Mouse (Mus musculus) kidney, postnatal 25 days (tissue): ENCODE results near the gene Kctd18.
"Not testable (repeated sequence)": the region's sequence is repeated elsewhere in the genome, so short reads cannot be mapped to it uniquely, and the experiment has no call there.

ENCODE experiments used
- DNase-seq, 2 experiments: peaks; one replicate each; pipeline ENCODE4 v3.0.0; 2021; ENCODE audit warnings: mixed read lengths in 2 of 2

The Kctd18 gene

DNA sequence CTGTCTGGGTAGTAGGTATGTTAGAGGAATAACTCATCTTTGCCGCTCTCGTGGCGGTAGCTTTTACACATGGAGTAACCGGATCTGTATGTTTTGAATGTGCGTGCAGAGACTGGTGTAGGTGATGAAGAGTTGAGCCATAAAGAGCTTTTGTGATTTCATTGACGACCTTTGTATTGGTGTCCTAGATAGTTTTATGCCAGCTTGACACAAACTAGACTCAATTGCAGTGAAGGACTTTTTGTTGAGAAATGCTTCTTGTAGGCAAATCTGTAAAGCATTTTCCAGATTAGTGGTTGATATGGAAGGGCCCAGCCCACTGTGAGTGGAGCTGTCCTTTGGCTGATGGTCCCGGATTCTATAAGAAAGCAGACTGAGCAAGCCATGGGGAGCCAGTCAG lies at the start of gene Kctd18:
Gene Kctd18, minus strand, starts transcription at position 101 of the 400 bp plus-strand sequence.
- no peak for DNase-seq

DNA sequence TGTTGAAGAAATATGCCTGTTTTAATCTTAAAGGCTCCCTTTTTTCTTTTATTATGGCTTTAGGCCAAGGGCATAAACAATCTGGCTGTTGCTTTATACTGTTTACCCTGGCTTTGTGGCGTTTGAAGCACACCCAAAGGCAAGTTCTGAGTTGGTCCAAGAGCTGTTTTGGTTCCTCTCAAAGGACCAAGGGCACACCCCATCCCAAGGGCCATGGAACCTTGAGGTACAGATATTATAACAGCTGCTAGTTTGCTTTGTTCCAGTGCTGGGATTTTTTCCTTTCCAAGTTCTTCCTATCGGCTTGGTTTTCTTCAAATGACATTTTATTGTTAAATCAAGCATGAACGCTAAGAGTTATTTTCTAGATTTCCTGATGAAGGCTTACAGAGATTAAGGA lies 46.9 kb upstream of the Kctd18 start:
- no peak for DNase-seq

DNA sequence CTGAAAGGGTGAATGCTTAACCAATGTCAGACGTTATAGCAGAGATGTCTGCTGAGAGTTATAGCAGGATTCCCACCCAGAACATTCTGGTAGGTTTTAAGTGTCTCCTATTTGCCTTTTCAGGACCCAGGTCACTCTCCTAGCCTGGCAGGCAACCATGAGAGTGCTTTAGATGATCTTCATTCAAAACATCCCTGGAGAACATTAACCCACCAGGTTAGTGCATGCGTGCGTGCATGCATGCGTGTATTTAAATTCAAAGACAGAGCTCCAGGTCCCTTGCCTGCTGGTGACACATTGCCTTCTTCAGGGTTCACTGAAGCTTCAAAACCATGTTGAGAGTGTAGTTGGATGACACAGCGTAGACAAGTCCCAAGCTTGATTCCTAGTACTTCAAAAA lies 46.4 kb upstream of the Kctd18 start:
- peak in 1 of 2 experiments; percentile 5 for DNase-seq

DNA sequence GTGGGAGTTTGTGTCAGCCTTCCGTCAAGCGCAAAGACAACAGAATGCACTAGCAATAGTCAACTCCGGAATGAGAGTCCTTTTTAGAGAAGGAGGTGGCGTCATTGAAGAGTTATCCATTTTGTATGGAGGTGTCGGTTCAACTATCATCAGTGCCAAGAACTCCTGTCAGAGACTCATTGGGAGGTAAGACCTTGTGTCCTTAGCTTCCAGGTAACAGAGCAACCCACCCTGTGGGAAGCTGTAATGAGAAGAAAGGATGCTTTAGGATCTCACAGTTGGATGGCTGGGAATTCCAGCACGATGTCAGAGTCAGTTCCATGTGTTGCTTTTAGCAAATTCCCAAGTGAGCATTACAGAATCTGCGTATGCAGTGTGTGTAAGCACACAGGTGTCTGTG lies 43.4 kb upstream of the Kctd18 start:
- DNase-seq = no peak

DNA sequence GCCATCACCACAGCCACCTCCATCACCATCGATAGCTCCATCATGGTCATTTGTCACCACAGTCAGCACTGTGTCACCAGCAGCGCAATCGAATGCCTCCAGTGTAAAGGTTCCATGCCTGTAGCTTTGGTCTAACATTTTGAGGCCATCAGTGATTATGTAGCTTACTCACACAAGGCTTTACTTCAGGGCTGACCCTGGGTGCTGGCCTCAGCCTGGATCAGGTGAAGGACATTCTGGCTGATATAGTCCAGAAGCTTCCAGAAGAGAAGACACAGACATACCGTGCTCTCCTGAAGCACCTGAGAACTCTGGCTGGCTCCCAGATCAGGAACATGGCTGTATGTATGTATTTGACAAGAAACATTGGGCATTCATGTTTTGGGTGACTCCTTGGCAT lies 40.1 kb upstream of the Kctd18 start:
- no peak for DNase-seq

DNA sequence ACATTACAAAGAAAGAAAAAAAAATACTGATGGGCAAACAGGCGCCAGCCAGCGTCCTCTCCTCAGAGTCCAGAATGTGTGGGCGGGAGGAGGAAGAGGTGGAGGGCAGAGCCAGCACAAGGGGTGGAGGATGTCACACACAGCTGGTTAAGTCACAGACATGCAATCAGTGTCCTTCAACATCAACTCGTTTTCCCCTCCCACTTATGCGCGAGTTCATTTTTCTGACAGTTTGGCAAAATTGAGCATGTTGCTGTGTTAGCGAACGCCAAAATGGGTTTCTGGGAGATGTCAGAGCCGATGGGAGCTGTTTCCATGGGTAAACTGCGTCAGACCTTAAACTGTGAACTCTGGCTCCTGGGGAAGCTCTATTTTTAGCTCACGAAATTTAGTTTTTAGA lies 38.2 kb upstream of the Kctd18 start:
- no peak for DNase-seq

DNA sequence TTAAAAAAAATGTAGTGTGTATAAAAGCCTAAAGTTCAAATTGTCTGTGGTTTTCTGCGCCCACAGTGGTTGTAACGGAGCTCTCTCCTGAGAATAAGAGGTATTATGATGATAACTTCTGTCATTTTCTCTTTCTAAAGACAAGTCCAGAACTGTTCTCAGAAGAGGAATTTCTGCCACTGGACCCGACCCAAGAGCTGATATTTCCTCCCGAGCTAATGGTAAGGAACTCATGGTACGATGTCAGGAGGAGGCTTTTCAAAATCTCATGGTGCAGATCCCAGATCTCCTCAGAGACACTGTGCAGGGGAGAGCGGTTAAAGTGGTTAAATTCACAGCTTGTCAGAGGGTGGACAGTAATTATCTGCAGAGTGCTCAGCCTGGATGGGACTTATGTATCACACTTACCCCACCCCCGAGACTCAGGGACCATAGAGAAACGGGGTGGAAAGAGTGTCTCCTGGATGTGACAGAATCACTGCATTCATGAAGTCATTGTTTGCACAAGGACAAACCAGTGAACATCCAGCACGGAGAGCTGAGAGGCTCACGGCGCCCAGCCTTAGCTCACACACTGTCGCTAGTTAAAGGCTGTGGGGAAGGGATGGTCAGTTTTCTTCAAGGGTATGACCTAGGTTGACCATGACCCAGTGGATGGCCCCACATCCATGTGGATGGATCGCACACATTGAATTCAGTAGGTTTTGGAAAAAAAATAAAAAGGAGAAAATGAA lies 37.5 kb upstream of the Kctd18 start:
- DNase-seq = no peak

DNA sequence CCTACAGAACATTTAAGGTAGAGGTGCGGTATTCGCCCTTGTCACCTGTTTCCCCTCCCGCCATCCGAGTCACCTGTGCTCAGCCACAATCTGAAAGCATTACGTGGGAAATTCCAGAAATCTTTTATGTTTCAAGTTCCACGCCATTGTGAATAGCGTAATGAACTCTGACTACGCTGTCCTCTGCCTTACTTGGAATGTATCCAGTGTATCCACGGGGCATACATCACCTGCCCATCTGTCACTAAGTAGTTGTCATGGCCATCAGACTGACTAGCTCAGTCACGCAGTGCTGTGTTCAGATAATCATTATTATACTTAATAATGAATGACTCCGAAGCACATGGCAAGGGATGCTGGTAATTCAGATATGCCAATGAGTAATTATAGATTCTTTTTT lies 36.8 kb upstream of the Kctd18 start:
- DNase-seq = no peak

DNA sequence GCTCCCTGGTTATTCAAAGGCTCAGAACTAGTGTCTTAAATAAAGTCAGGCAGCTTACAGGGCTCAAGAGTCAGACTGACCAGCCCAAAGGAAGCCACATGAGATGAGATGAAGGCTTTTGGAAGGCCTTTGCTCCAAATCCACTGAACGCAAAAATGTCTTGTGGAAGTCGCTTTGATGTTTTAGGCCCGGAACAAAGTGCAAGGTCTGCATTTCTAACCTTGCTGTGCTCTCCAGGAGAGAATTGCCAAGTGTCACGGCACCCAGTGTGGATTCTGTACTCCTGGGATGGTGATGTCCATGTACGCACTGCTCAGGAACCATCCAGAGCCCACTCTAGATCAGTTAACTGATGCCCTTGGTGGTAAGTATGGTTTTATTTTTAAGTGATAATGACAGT lies 30.4 kb upstream of the Kctd18 start:
- peak; percentile 14 to 46 for DNase-seq

DNA sequence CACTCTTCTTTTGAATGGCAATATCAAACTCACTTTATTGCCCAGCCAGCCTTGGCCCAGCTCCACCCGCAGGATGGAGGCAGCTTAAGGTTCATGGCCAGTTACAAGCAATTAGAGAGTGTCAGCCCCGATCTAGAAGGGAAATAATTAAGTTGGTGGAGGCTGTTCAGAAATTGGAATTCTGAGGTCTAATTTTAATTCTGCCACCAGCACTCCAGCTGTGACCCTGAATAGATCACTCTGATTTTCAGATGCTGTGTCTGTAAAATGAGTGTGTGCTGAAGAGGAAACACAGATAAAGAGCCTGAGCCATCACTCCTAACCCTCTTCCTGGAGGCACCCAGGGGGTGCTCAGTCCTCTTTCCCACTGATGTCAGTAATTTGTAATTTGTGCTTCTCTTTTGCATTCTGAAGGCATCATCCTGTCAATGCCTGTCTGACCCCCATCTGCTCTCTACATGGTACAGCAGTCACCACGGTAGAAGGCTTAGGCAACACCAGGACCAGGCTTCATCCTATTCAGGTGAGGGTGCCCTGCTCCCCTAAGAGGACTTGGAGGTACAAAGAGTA lies 28.1 kb upstream of the Kctd18 start:
- no peak for DNase-seq

DNA sequence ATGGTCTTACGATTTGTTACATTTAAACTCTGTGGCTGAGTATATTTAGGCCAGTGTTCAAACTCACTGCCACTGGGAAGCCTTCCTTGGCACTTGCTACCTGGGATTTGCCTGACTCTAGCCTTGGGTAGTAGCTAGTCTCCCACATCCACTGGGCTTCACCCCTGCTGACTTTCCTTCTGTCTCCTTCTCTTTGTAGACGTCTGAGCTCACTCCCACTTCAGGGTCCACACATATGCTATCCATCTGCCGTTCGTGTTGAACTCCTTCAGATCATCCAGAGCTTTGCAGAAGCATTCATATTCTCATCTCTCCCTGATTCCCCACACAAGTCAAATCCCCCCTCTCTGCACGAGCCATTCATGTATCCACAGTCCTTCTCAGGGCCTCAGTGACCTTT lies 26.8 kb upstream of the Kctd18 start:
- peak in 1 of 2 experiments; percentile 10 for DNase-seq

DNA sequence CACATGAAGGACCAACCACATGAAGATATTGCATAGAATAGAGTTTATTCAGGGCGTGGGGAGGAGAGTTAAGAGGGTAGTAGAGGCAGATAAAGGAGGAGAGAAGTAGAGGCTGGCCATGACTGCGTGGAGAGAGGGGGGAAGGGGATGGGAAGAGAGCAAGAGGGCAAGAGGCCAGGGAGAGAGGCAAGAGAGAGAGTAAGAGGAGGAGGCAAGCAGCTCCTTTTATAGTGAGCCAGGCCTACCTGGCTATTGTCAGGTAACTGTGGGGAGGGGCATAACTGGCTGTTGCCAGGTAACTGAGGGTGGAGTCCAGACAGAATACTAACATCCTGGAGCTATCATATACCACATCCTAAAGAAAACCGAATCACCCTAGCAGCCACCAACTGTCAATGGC lies 26.3 kb upstream of the Kctd18 start:
- peak in 1 of 2 experiments; percentile 11 for DNase-seq

DNA sequence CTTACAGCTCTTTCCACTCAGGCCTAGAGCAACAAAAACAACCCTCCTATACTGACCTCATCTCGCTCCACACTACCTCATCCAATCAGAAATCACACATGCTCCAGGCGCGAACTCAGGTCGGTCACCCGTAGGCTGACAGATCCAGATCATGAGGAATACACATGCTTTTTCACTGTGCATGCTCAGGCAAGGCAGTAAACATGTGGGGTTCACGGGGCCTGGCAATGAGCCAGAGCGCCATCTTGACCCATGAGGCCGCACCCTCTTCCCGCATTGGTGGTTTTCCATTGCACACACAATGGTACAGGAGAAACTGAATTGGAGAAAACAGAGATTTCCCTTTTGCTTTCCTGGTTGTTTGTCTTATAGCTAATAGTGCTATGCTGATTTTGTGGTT lies 18.6 kb upstream of the Kctd18 start:
- DNase-seq = not testable (repeated sequence)

DNA sequence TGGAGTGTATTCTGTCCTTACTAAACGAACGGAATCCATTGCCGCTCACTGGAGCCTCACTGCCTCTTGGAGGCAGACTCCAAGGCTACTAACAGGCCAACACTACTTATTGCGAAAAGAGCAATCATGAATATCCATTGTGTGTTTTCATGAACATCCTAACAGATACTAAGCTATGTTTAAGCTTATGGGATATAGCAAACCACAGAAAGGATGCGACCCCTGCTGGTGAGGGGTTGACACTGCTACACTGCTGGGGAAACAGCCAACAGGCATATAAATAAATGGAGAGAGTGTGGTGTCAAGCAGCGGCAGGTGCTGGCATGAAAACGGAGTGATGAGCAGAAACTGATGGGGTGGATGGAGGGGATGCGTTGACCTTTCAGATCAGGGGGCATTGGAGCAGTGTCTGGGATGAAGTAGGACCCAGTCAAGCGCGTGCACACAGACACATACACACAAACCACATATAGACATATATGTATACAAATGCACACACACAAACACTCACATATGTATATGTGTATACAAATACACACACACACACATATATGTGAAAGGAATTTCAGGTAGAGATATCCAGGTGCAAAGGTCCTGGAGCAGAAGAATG lies 12.5 kb upstream of the Kctd18 start:
- DNase-seq = peak; percentile 47 to 66

DNA sequence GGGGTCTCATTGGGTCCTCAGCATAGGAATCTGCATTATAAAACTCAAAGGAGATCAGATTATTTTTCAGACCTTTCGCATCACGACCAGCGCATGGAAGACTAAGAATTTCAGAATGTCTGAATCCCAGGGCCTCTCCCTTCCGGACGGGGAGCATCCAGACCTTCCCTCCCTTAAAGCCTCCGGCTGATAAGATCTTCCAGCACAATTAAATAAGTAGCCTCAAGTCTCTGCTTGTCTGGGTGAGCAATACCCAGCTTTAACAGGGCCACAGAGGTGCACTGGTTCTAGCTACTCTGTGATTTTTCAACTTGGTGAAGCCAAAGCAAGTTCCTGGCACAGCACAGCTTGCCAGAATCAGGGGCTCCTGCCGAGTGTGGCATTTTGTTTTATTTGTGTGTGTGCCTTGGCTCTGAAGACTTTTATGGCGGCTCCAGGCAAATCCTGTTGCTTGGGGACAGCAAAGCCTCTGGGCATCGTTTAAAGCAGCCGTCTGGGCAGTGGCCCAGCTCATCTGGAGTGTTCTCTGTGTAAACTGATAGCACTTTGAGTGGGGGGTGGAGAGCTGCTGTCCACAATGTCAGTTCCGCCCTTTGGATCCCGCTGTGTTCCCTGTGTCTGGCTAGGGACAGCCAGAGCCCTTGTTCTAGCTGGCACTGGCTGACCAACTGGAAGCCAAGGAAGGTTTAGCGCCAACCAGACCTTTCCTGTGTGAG lies 11.6 kb upstream of the Kctd18 start:
- peak; percentile 8 to 64 for DNase-seq

DNA sequence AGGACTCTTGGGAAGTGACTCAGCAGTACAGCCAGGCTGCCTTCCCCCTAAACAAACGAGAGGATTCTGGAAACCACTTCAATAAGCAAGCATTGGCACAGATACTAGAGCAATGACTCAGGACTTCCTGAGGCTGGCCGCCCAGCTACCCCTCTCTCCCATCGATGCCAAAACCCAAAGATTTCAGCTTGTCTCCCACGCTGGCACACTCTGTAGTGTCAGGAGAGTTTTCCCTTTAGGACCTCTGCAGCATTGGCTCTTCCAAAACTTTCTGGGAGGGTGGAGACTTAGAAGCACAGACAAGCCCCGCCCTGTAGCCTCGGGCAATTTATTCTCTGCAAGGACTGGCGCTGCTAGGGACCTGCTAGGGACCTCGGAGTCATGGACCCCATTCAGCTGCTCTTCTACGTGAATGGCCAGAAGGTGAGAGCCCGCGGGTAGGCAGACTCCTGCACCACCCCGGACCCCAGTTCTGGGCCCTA lies 10.9 kb upstream of the Kctd18 start, which contains the start of gene Aox1:
Gene Aox1, plus strand, starts transcription at position 296 of the 482 bp plus-strand sequence.
- DNase-seq = peak; percentile 51 to 68

DNA sequence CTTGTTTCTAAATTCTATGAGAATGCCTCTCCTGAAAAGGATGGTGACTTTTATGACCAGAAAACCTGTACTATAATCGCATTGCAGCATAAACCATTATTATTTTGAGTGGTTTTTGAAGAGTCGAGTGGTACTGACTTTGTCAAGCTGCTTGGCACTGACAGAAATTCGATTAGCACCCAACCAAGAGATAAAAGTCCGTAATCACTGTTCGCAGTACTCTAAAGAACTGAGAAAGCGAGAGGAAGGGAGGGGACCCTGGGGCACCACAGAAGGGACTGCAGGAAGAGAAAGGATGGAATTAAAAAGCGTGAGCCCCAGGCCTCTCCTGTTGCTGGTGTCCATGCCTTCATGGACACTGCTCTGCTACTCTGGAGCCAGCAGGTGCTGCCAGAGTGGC lies 9.0 kb upstream of the Kctd18 start:
- no peak for DNase-seq

DNA sequence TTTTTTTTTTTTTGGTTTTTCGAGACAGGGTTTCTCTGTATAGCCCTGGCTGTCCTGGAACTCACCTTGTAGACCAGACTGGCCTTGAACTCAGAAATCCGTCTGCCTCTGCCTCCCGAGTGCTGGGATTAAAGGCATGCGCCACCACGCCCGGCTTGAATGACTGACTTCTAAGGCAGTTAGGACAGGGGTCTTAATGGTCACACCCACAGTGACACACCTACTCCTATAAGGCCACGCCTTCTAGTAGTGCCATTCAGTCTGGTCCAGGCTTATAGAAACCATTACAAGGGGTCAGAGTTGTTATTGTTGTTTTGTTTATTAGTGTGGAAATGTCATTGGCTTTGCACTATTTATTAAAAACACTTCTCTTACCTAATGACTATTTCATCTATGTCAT lies 12.4 kb downstream of the Kctd18 start:
- DNase-seq = not testable (repeated sequence)

DNA sequence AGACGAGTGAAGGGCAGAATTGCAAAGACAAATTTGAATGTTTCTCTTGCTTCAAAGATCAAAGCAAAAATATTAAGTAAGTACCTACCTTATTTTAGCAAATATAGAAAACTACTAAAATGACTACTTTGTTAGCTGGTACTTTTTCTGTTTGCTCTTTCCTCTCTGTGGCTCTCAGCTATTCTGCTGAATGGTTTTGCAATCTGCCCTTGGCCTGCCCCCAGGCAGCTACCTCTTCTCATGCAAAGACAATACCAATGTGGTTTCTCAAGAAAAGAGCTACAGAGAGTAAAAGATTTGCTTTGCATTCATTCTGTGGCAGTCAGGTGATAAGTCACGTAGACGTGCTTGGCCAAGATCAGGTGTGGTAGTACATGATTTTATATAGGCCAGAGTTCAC lies 20.6 kb downstream of the Kctd18 start:
- DNase-seq = no peak

DNA sequence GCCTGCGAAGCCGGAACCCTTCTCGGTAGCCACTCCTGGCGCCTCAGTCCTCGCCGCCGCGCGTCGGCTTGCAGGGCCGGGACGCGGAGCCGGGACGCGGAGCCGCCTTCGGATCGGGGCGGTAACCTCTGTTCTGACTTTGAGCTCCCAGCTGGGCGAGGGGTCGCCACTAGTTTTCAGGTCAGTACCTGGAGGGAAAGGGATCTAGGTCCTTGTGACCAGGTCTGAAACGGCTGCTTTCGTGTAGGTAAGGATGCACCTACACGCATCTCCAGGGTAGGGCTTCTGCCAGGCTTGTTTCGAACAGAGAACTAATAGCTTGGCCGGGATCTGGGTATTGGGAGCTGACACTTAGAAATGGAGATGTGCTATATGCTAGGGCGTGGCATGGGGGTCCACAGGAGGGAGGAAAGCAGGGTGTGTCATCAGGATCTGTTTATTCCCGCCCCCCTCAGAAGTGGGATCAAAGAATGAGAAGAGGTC lies 22.6 kb downstream of the Kctd18 start:
- DNase-seq = no peak

DNA sequence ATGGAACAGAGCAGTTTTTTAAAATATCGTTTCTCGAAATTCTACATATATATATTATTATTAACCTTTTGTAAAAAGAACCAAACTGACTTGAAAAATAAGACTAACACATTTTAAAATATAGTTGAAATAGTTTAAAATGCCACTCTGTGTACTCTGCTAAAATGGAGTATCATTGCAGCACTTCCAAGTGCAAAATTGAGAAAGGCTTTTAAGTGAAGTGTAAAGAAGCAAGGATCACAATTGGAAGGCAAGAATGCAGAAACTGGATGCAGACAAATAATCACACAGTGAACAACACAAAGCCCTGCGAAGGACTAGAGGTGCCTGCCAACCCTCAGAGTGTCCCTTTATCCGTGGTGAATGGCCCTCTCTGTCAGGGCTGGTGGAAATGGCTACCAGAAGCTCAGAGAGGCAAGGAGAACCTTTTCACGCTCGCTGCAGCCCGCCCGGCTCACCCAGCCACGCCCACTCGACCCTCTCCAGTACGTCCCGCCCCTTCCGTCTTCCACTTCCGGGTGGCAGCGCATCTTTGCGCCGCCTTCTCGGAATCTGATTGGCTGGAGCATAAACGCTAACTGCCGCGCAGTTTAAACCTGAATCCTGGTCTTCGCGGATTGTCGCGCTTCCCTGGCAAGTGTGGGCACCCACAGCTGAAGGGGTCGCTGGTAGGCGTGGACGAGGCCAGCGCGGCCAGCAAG lies 23.2 kb downstream of the Kctd18 start, which contains the start of gene Sgo2a:
Gene Sgo2a, plus strand, starts transcription at position 540 of the 701 bp plus-strand sequence.
- peak; percentile 95 to 96 for DNase-seq

DNA sequence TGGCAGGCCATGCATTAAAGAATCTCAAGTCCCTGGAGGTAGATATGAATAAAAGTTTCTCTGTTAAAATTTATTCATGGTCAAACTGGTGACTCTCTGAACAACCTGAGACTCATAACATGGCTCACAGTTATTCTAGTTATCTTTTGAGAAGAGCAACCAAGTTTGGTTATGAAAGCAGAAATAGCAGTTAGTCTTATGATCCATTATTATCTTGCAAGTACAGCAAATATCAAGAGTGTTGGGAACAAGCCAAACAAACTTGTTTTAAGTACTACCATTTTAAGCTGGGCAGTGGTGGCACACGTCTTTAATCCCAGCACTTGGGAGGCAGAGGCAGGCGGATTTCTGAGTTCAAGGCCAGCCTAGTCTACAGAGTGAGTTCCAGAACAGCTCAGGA lies 27.5 kb downstream of the Kctd18 start:
- no peak for DNase-seq
